Comparison of ENCODE assay signal across 10 mouse cellular contexts in genomic region chr4:134449595-134450391, GRCm38 (mm10). TPM values are rescaled to one million over a fixed set of nuclear protein-coding genes. Genes with fewer than 3 reads are reported as not detected.
DNase-seq lines count a peak whose midpoint lies in the region; ATAC-seq lines count a peak whose summit lies in the region.
"Had no signal": no experiment of that assay in that cellular context is flagged by ENCODE, and none has a peak within 500 bp of the region (broad histone marks: within the 10 kb centered on the region; RNA-seq: fewer than 3 reads in every experiment).

No protein-coding gene starts in this region.

- H3K4me1 ChIP-seq in embryonic facial prominence, embryonic 10.5 days = peaks cover 42% of the 10 kb centered on the region

- no peaks in the 10 kb centered on the region for H3K9me3 ChIP-seq in embryonic facial prominence, embryonic 10.5 days

- H3K4me3 ChIP-seq in embryonic facial prominence, embryonic 10.5 days = 0 out of 2 replicates have a peak overlapping the region, but pooled peaks have one; percentile 42

- peak overlapping the region; percentile 77 for H3K27ac ChIP-seq in embryonic facial prominence, embryonic 10.5 days (replicated peaks)
- H3K27ac ChIP-seq: liver, embryonic 14.5 days had no signal

- H3K27me3 ChIP-seq in embryonic facial prominence, embryonic 10.5 days (replicated peaks; ENCODE audit: low read depth, poor library complexity, severe bottlenecking) = peaks cover 77% of the 10 kb centered on the region

- peak; percentile 55 for DNase-seq in right cerebral cortex, postnatal 14 days
- no peak for DNase-seq in right cerebral cortex, adult 18-20 months
- DNase-seq in embryonic facial prominence, embryonic 10.5 days (ENCODE audit: low spot score) = peak; percentile 70
- DNase-seq in kidney, postnatal 4 days = peak; percentile 31 to 34
- DNase-seq in right cerebral cortex, postnatal 4 days = peak; percentile 70
- no peak for DNase-seq in urinary bladder, postnatal 4 days (ENCODE audit: low spot score in 2 of 2)
- DNase-seq in thymus, postnatal 25 days = no peak
- DNase-seq: heart, adult 18-20 months had no signal

- WGBS in embryonic facial prominence, embryonic 10.5 days = 17% methylated on average over 13 of the region's 13 CpGs

- no peaks in the 10 kb centered on the region for H3K36me3 ChIP-seq in embryonic facial prominence, embryonic 10.5 days (replicated peaks)

- ATAC-seq in megakaryocyte-erythroid progenitor cell, adult 5-6 weeks (replicated peaks; ENCODE audit: low FRiP score, low TSS enrichment, poor library complexity, severe bottlenecking) = no peak

RNA-seq across cellular contexts. Expression of gene Stmn1, which starts 18.3 kb away (rescaled TPM):
- polyA plus RNA-seq in embryonic facial prominence, embryonic 10.5 days (2016; fragmentation: Nextera tagmentation; extraction: Ambion mirVana) = 2,394 and 2,556 TPM in 2 replicates
- total RNA-seq in megakaryocyte-erythroid progenitor cell, adult 5-6 weeks (2014; fragmentation: Nextera tagmentation) = 600 and 836 TPM in 2 replicates
- 1,250 and 1,264 TPM in 2 replicates for total RNA-seq in megakaryocyte-erythroid progenitor cell, adult 5-6 weeks (2017)

RNA-seq across cellular contexts. Expression of gene Paqr7, which starts 46.7 kb away (rescaled TPM):
- polyA plus RNA-seq in embryonic facial prominence, embryonic 10.5 days (2016; fragmentation: Nextera tagmentation; extraction: Ambion mirVana) = 1.2 and 2.1 TPM in 2 replicates
- 0.66 and 1.3 TPM in 2 replicates for total RNA-seq in megakaryocyte-erythroid progenitor cell, adult 5-6 weeks (2014; fragmentation: Nextera tagmentation)
- total RNA-seq in megakaryocyte-erythroid progenitor cell, adult 5-6 weeks (2017) = 0.47 and 0.80 TPM in 2 replicates

RNA-seq across cellular contexts. Expression of gene Pafah2, which starts 53.7 kb away (rescaled TPM):
- 7.0 and 8.3 TPM in 2 replicates for polyA plus RNA-seq in embryonic facial prominence, embryonic 10.5 days (2016; fragmentation: Nextera tagmentation; extraction: Ambion mirVana)
- total RNA-seq in megakaryocyte-erythroid progenitor cell, adult 5-6 weeks (2014; fragmentation: Nextera tagmentation) = 27.7 and 41.0 TPM in 2 replicates
- total RNA-seq in megakaryocyte-erythroid progenitor cell, adult 5-6 weeks (2017) = 18.2 and 24.1 TPM in 2 replicates

Comparison
In these comparisons a context has a peak if more than half of its experiments do, and no peak if none do; other contexts are left out.
1. DNase-seq: peak in right cerebral cortex, postnatal 14 days (single experiment), embryonic facial prominence, embryonic 10.5 days (single experiment), kidney, postnatal 4 days (2 of 2) and right cerebral cortex, postnatal 4 days (single experiment); none in right cerebral cortex, adult 18-20 months (single experiment), urinary bladder, postnatal 4 days (0 of 2) and thymus, postnatal 25 days (single experiment).